ENCODE assay signal across 11 mouse cellular contexts in the genomic region with DNA sequence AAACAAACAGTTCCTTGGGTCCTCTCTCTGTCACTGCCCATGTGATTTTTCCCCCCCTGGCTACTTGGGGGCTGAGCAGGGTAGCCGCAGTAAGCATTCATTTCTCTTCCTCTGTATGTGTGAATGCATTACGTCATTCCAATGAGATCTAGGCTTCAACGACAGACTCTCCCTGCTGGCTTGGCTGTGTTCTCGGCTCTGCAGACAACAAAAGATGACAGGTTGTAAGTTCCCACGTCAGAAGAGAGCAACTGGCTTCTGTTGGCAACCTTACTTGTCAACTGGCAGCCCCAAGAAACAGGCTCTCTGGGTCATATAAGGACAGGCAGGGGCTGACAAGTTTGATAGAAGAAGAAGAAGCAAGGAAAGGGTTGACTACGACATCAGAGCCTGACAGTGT.
DNase-seq lines count a peak whose midpoint lies in the region; ATAC-seq lines count a peak whose summit lies in the region.
"Had no signal": no experiment of that assay in that cellular context is flagged by ENCODE, and none has a peak within 500 bp of the region (broad histone marks: within the 10 kb centered on the region; RNA-seq: fewer than 3 reads in every experiment).

No protein-coding gene starts in this region.

- H3K36me3 ChIP-seq in forebrain, embryonic 13.5 days (ENCODE audit: poor library complexity, severe bottlenecking), result no peaks in the 10 kb centered on the region
- no peaks in the 10 kb centered on the region for H3K36me3 ChIP-seq in liver, embryonic 12.5 days

- H3K27ac ChIP-seq in forebrain, embryonic 13.5 days, result peak overlapping the region; percentile 96
- no peak overlapping the region for H3K27ac ChIP-seq in liver, embryonic 12.5 days
- H3K27ac ChIP-seq: macrophage had no signal

- H3K4me3 ChIP-seq in forebrain, embryonic 13.5 days, result no peak overlapping the region
- H3K4me3 ChIP-seq in liver, embryonic 12.5 days, result no peak overlapping the region

- no peaks in the 10 kb centered on the region for H3K9me3 ChIP-seq in forebrain, embryonic 13.5 days (replicated peaks)
- H3K9me3 ChIP-seq in liver, embryonic 12.5 days (replicated peaks), result no peaks in the 10 kb centered on the region

- H3K9ac ChIP-seq in forebrain, embryonic 13.5 days, result no peak overlapping the region
- no peak overlapping the region for H3K9ac ChIP-seq in liver, embryonic 12.5 days

- H3K27me3 ChIP-seq in forebrain, embryonic 13.5 days, result no peaks in the 10 kb centered on the region
- H3K27me3 ChIP-seq in liver, embryonic 12.5 days (replicated peaks), result no peaks in the 10 kb centered on the region

- no peak overlapping the region for H3K4me2 ChIP-seq in forebrain, embryonic 13.5 days
- no peak overlapping the region for H3K4me2 ChIP-seq in liver, embryonic 12.5 days

- WGBS in forebrain, embryonic 13.5 days, result 10% methylated on average over 6 of the region's 6 CpGs
- WGBS in liver, embryonic 12.5 days (ENCODE audit: insufficient replicate concordance), result 38% methylated on average over 6 of the region's 6 CpGs

- peak; percentile 68 for ATAC-seq in forebrain, embryonic 13.5 days
- no peak for ATAC-seq in liver, embryonic 12.5 days

- H3K4me1 ChIP-seq in forebrain, embryonic 13.5 days, result peaks cover 86% of the 10 kb centered on the region
- no peaks in the 10 kb centered on the region for H3K4me1 ChIP-seq in liver, embryonic 12.5 days

- DNase-seq in left cerebral cortex, postnatal 4 days, result peak; percentile 40
- no peak for DNase-seq in left cerebral cortex, adult 11 months (ENCODE audit: low spot score)
- peak; percentile 49 for DNase-seq in brain, adult 2 months (ENCODE audit: low read depth, low spot score)
- peak; percentile 32 to 40 for DNase-seq in layer of hippocampus, postnatal 10 days (ENCODE audit: low spot score in 2 of 2)
- DNase-seq in thymus, adult 18-20 months, result no peak
- no peak for DNase-seq in lung, postnatal 4 days
- DNase-seq: heart, adult 11 months; kidney, postnatal 36 days had no signal

- intact Hi-C loops in left cerebral cortex, postnatal 4 days (cut with DNase I), result no loop called here

Comparison
In these comparisons a context has a peak if more than half of its experiments do, and no peak if none do; other contexts are left out.
1. DNase-seq: peak in left cerebral cortex, postnatal 4 days (single experiment), brain, adult 2 months (single experiment) and layer of hippocampus, postnatal 10 days (2 of 2); none in left cerebral cortex, adult 11 months (single experiment), thymus, adult 18-20 months (0 of 2) and lung, postnatal 4 days (0 of 2).